ENCODE assay signal across 8 mouse cellular contexts in the genomic region with DNA sequence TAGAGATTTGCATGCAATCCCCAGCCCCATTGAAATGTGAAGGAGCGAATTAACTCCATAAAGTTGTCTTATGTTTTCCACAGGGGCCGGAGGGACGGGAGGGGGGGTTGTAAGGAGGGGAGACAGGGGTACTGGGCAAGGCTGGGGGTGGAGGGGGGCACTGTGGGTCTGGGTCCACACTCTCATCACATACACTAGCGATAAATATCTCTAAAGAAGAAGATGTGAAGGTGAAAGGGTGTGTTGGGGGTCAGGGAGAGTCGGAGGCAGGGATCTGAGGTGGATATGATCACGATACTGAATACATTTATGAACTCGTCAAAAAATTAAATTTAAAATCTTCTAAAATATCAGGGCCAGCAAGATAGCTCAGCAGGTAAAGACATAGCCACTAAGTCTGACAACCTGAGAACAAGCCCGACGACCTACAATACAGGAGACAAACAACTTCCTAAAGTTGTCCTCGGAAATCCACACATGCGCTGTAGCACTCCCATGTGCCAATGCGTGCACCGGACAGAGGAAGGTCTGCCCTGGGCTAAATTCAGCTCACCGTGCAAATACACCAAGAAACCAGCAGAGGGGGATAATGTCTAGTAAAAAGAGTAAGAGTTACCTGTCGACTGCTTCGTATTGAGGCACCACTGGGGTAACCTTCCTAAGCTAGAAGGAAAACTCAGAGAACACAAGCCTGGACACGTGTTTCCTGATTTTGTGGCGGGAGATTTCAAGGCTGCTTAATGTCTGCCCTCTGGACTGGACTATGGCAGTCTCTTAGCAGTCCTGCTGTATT.
A peak's percentile ranks its signal among the peaks of the same experiment; 100 is the strongest.
DNase-seq lines count a peak whose midpoint lies in the region; ATAC-seq and TF ChIP-seq lines count a peak whose summit lies in the region.

No protein-coding gene starts in this region.

- peak; percentile 97 for ATAC-seq in hindbrain, postnatal 0 days
- peak; percentile 99 for ATAC-seq in megakaryocyte, adult 5-6 weeks (ENCODE audit: poor library complexity, severe bottlenecking)

- H3K9ac ChIP-seq in hindbrain, postnatal 0 days (replicated peaks; ENCODE audit: low read length), result 0 out of 2 replicates have a peak overlapping the region, but pooled peaks have one; percentile 13

- intact Hi-C loops in gastrocnemius, adult 2 months (cut with DNase I), result loop anchor here (2.0 kb wide), 2 partner anchors 157 to 305 kb away; no protein-coding TSS in a partner anchor
- intact Hi-C loops in left cerebral cortex, adult 2 months (cut with DNase I), result loop anchor here (2.0 kb wide), 3 partner anchors 121 to 301 kb away; no protein-coding TSS in a partner anchor

- peak; percentile 85 for TF ChIP-seq CTCF in gastrocnemius, adult 2 months (IDR thresholded peaks at IDR 0.05)
- peak; percentile 87 for TF ChIP-seq CTCF in hindbrain, postnatal 0 days (IDR thresholded peaks at IDR 0.05; ENCODE audit: low read depth)
- TF ChIP-seq CTCF in left cerebral cortex, adult 2 months (IDR thresholded peaks at IDR 0.05), result peak; percentile 81

- peak overlapping the region; percentile 58 for H3K4me2 ChIP-seq in hindbrain, postnatal 0 days (ENCODE audit: low read depth, low read length)

- peak overlapping the region; percentile 72 for H3K4me3 ChIP-seq in gastrocnemius, adult 2 months
- peak overlapping the region; percentile 26 for H3K4me3 ChIP-seq in hindbrain, postnatal 0 days (ENCODE audit: low read length)
- peak overlapping the region; percentile 28 for H3K4me3 ChIP-seq in left cerebral cortex, adult 2 months

- no peaks in the 10 kb centered on the region for H3K36me3 ChIP-seq in hindbrain, postnatal 0 days (ENCODE audit: insufficient read depth, low read length)

- no peaks in the 10 kb centered on the region for H3K27me3 ChIP-seq in hindbrain, postnatal 0 days (ENCODE audit: insufficient read depth, low read length)

- 7% methylated on average over 18 of the region's 18 CpGs for WGBS in hindbrain, postnatal 0 days

- peak; percentile 73 for DNase-seq in WW6 (ENCODE audit: low read depth, low spot score)
- DNase-seq in cerebellum, postnatal 36 days, result peak; percentile 64 to 72
- DNase-seq in gastrocnemius, adult 2 months, result peak; percentile 80
- DNase-seq in hindbrain, postnatal 0 days (ENCODE audit: low spot score), result peak; percentile 91
- peak; percentile 53 to 58 for DNase-seq in left cerebral cortex, adult 2 months (ENCODE audit: extremely low spot score in 1 of 2, low spot score in 2 of 2)
- DNase-seq in right cerebral cortex, adult 2 months (ENCODE audit: low spot score in 2 of 2), result peak; percentile 67 to 72
- peak; percentile 62 to 79 for DNase-seq in urinary bladder, postnatal 36 days (ENCODE audit: low spot score in 2 of 2)

- no peaks in the 10 kb centered on the region for H3K9me3 ChIP-seq in hindbrain, postnatal 0 days (ENCODE audit: low read length)

- peak overlapping the region; percentile 82 for H3K27ac ChIP-seq in gastrocnemius, adult 2 months
- H3K27ac ChIP-seq in hindbrain, postnatal 0 days, result no peak overlapping the region
- no peak overlapping the region for H3K27ac ChIP-seq in left cerebral cortex, adult 2 months

- no peaks in the 10 kb centered on the region for H3K4me1 ChIP-seq in hindbrain, postnatal 0 days (ENCODE audit: insufficient read depth, low read length)
